Mouse (Mus musculus) cerebellum, adult 2 months (tissue): Measurements from ENCODE around the gene Gm7029. TPM values are rescaled to one million over a fixed set of nuclear protein-coding genes. Genes with fewer than 3 reads are reported as not detected.
"Not testable (repeated sequence)": the region's sequence is repeated elsewhere in the genome, so short reads cannot be mapped to it uniquely, and the experiment has no call there.

ENCODE experiments used
- DNase-seq, 2 experiments: peaks; one replicate each; pipeline ENCODE4 v3.0.0; 2021
- H3K27ac ChIP-seq: fragments of 200-500 bp; 2 replicates; pipeline ENCODE4 v1.5.1; 2012; ENCODE audit warnings: low read length, control low read depth, inconsistent platforms; ENCODE audit not compliant: insufficient read depth
- H3K27me3 ChIP-seq: fragments of 200-500 bp; 2 replicates; pipeline ENCODE4 v1.6.1; 2012; ENCODE audit warnings: inconsistent platforms, mild to moderate bottlenecking, low read length, moderate library complexity; ENCODE audit not compliant: control insufficient read depth, insufficient read depth
- H3K4me1 ChIP-seq: fragments of 200-500 bp; 2 replicates; pipeline ENCODE4 v1.6.1; 2011; ENCODE audit warnings: low read length; ENCODE audit not compliant: control insufficient read depth, insufficient read depth
- H3K4me3 ChIP-seq: fragments of 200-500 bp; replicated peaks from 2 replicates; pipeline ENCODE3; 2011; ENCODE audit warnings: mild to moderate bottlenecking, low read depth, low read length, control low read depth; ENCODE audit not compliant: insufficient read depth
- CTCF ChIP-seq: fragments of 200-500 bp; IDR thresholded peaks from 2 replicates; pipeline ENCODE4 v1.5.1; 2011; ENCODE audit warnings: low read depth, mild to moderate bottlenecking, control low read depth, low read length, moderate library complexity, borderline replicate concordance; ENCODE audit not compliant: insufficient read depth
- POLR2A ChIP-seq: fragments of 200-500 bp; IDR thresholded peaks from 2 replicates; pipeline ENCODE4 v1.6.1; 2011; ENCODE audit warnings: low read length, control low read depth, borderline replicate concordance; ENCODE audit not compliant: insufficient read depth
- WGBS: fragments of 180-500 bp; shearing (Covaris S2); methylation state at CpG from one replicate; pipeline ENCODE4 v1.1.7; 2018; 5-methylcytosine and 5-hydroxymethylcytosine counted together
- polyA plus RNA-seq: library from polyadenylated mRNA; depleted of rRNA; stranded (reverse); fragments of >200 nt; gene quantifications from 2 replicates; pipeline ENCODE4 v1.2.3, GENCODE M21; 2012

Gene Gm7029
- polyA plus RNA-seq, 1 experiment, result not detected

- DNase-seq, H3K4me1 ChIP-seq, H3K27me3 ChIP-seq, H3K27ac ChIP-seq: not testable (repeated sequence)
- WGBS, result under 1% methylated on average over 43 of the region's 44 CpGs
- peak overlapping the region; percentile 94 for H3K4me3 ChIP-seq
These were observed 16.4 kb downstream of the Gm7029 start for GRCm38 (mm10) chr17:33889941-33890532.

- peak; percentile 99 to 100 for DNase-seq
- TF ChIP-seq POLR2A (no peak), CTCF (peak; percentile 92)
- Histone ChIP-seq H3K27ac (no peak within 1 kb of the TSS), H3K27me3 (no peaks in the 10 kb centered on the region), H3K4me3 (peak within 1 kb of the TSS; percentile 94), H3K4me1 (no peaks in the 10 kb centered on the region)
- under 1% methylated on average over 49 of the region's 49 CpGs for WGBS
These were observed 17.0 kb downstream of the Gm7029 start, which contains the start of gene Kifc1 for GRCm38 (mm10) chr17:33890533-33891059. Gene Kifc1, minus strand, starts transcription at chr17:33890661.

GRCm38 (mm10) chr17:33891357-33891756 lies 17.7 kb downstream of the Gm7029 start:
- H3K4me3 ChIP-seq, result no peak overlapping the region
- H3K4me1 ChIP-seq, result no peaks in the 10 kb centered on the region
- no peak overlapping the region for H3K27ac ChIP-seq
- no peak for DNase-seq
- 60% methylated on average over 2 of the region's 2 CpGs for WGBS
- H3K27me3 ChIP-seq, result no peaks in the 10 kb centered on the region
- TF ChIP-seq CTCF (no peak), POLR2A (no peak)

GRCm38 (mm10) chr17:33891892-33892291 lies 18.3 kb downstream of the Gm7029 start:
- DNase-seq, H3K4me1 ChIP-seq, H3K27ac ChIP-seq, H3K4me3 ChIP-seq, H3K27me3 ChIP-seq: not testable (repeated sequence)
- WGBS, result 62% methylated on average over 6 of the region's 6 CpGs

GRCm38 (mm10) chr17:33892429-33892828 lies 18.8 kb downstream of the Gm7029 start:
- Histone ChIP-seq H3K4me1 (no peaks in the 10 kb centered on the region), H3K27ac (no peak overlapping the region), H3K4me3 (no peak overlapping the region), H3K27me3 (no peaks in the 10 kb centered on the region)
- 13% methylated on average over 7 of the region's 7 CpGs for WGBS
- TF ChIP-seq POLR2A (no peak), CTCF (no peak)
- DNase-seq, result no peak

- WGBS, result 83% methylated on average over 4 of the region's 4 CpGs
- not testable (repeated sequence) for H3K27me3 ChIP-seq, H3K4me3 ChIP-seq, DNase-seq, H3K27ac ChIP-seq, H3K4me1 ChIP-seq
These were observed 19.4 kb downstream of the Gm7029 start for GRCm38 (mm10) chr17:33893011-33893410.

GRCm38 (mm10) chr17:33897114-33897794 lies 23.6 kb downstream of the Gm7029 start:
- Histone ChIP-seq H3K27me3 (no peaks in the 10 kb centered on the region), H3K4me1 (no peaks in the 10 kb centered on the region), H3K27ac (no peak overlapping the region), H3K4me3 (no peak overlapping the region)
- TF ChIP-seq POLR2A, result no peak
- peak; percentile 60 for TF ChIP-seq CTCF
- WGBS, result 46% methylated on average over 6 of the region's 6 CpGs
- DNase-seq, result no peak

GRCm38 (mm10) chr17:33898193-33898592 lies 24.6 kb downstream of the Gm7029 start:
- H3K27ac ChIP-seq, H3K27me3 ChIP-seq, H3K4me3 ChIP-seq, H3K4me1 ChIP-seq, DNase-seq: not testable (repeated sequence)
- 83% methylated on average over 4 of the region's 4 CpGs for WGBS

- TF ChIP-seq POLR2A, result no peak
- no peak for TF ChIP-seq CTCF
- H3K27ac ChIP-seq, result no peak overlapping the region
- H3K27me3 ChIP-seq, result no peaks in the 10 kb centered on the region
- H3K4me1 ChIP-seq, result no peaks in the 10 kb centered on the region
- WGBS, result 71% methylated on average over 4 of the region's 4 CpGs
- no peak for DNase-seq
- H3K4me3 ChIP-seq, result no peak overlapping the region
These were observed 26.0 kb downstream of the Gm7029 start for GRCm38 (mm10) chr17:33899642-33900041.
